Mouse (Mus musculus) limb, embryonic 11.5 days (tissue): ENCODE measurements at regions not wholly inside any gene's neighbourhood (a gene's known extent, or its start where the extent isn't known, plus 50 kb on each side); places are given as distances from the start of the nearest gene placed in this dataset.

Experiments used
- ATAC-seq: fragments of 200-750 bp; cut with Nextera tagmentation; 2 replicates; pipeline ENCODE4 v1.8.0; 2017; ENCODE audit warnings: low read depth; ENCODE audit not compliant: insufficient number of reproducible peaks, low FRiP score, low TSS enrichment
- DNase-seq: peaks from one replicate; pipeline ENCODE4 v3.0.0-alpha.2; 2015; ENCODE audit warnings: low spot score
- H3K27ac ChIP-seq: fragments of 300-500 bp; sonication (generic); replicated peaks from 2 replicates; pipeline ENCODE4 v1.5.1; 2014; ENCODE audit warnings: low read depth, mild to moderate bottlenecking, low read length
- H3K27me3 ChIP-seq: fragments of 300-500 bp; sonication (generic); 2 replicates; pipeline ENCODE4 v1.6.1; 2014; ENCODE audit warnings: mild to moderate bottlenecking, low read length, mixed read lengths; ENCODE audit not compliant: control insufficient read depth, insufficient read depth
- H3K36me3 ChIP-seq: fragments of 300-500 bp; sonication (generic); 2 replicates; pipeline ENCODE4 v1.6.1; 2014; ENCODE audit warnings: mild to moderate bottlenecking, low read length, moderate library complexity, mixed read lengths; ENCODE audit not compliant: control insufficient read depth, insufficient read depth
- H3K4me1 ChIP-seq: fragments of 300-500 bp; sonication (generic); 2 replicates; pipeline ENCODE4 v1.6.1; 2014; ENCODE audit warnings: low read length, mixed read lengths; ENCODE audit not compliant: control insufficient read depth, insufficient read depth
- H3K4me2 ChIP-seq: fragments of 300-500 bp; sonication (generic); 2 replicates; pipeline ENCODE4 v1.6.1; 2014; ENCODE audit warnings: low read depth, mild to moderate bottlenecking, moderate library complexity; ENCODE audit not compliant: severe bottlenecking
- H3K4me3 ChIP-seq: fragments of 300-500 bp; sonication (generic); 2 replicates; pipeline ENCODE4 v1.5.1; 2014; ENCODE audit warnings: low read depth, low read length
- H3K9ac ChIP-seq: fragments of 300-500 bp; sonication (generic); 2 replicates; pipeline ENCODE4 v1.6.1; 2014; ENCODE audit warnings: mild to moderate bottlenecking, low read length
- H3K9me3 ChIP-seq: fragments of 300-500 bp; sonication (generic); 2 replicates; pipeline ENCODE4 v1.6.1; 2016; ENCODE audit warnings: low read length; ENCODE audit not compliant: control insufficient read depth
- WGBS: fragments of 180-500 bp; shearing (Covaris S2); extraction: QIAGEN DNeasy Blood & Tissue Kit; methylation state at CpG from one replicate; pipeline ENCODE4 v1.1.7; 2014; 5-methylcytosine and 5-hydroxymethylcytosine counted together

DNA sequence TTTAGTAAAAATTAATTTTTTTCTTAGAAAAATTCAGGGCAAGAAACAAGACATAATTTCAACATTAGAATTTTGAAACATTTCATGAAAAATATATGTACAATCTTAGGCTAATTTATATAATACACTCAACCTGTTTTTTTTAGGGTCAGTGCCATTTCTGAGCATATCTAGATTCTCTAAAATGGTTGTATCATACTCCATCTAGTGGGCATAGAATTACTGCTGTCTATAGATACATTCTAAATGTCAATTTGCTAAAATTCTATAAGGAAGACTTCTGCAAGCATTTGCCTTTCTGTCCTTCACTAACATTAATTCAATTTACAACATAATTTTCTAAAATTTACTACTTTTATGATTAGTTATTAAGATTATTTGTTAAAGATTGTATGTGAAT lies 507.7 kb downstream of the Zbbx start:
- no peaks in the 10 kb centered on the region for H3K9me3 ChIP-seq
- DNase-seq, result no peak
- no peak overlapping the region for H3K9ac ChIP-seq
- H3K36me3 ChIP-seq, result no peaks in the 10 kb centered on the region
- H3K4me2 ChIP-seq, result no peak overlapping the region
- no peak overlapping the region for H3K27ac ChIP-seq
- H3K4me3 ChIP-seq, result no peak overlapping the region
- H3K4me1 ChIP-seq, result no peaks in the 10 kb centered on the region
- no peaks in the 10 kb centered on the region for H3K27me3 ChIP-seq
- no peak for ATAC-seq

DNA sequence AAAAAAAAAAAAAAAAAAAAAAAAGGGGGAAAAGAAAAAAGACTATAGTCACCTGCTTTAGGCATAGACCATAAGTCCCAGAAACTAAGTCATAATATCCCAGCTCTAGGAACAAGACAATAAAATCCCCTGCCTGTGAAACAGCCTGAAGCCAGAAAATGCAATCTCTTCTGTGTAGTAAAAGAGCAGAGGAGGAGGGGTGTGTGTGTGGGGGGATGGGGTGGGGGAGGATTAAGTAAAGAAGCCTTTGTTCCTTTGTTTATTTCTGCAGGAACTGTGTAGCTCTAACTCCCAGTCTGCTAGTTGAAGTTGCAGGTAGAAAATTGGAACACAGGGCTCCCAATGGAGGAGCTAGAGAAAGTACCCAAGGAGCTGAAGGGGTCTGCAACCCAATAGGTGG lies 532.2 kb downstream of the Zbbx start:
- Histone ChIP-seq H3K36me3 (no peaks in the 10 kb centered on the region), H3K9me3 (no peaks in the 10 kb centered on the region), H3K9ac (no peak overlapping the region), H3K27ac (no peak overlapping the region), H3K4me2 (no peak overlapping the region), H3K27me3 (no peaks in the 10 kb centered on the region), H3K4me3 (no peak overlapping the region), H3K4me1 (no peaks in the 10 kb centered on the region)
- 0 out of 2 replicates have a peak, but pooled peaks have one; percentile 26 for ATAC-seq
- DNase-seq, result no peak

DNA sequence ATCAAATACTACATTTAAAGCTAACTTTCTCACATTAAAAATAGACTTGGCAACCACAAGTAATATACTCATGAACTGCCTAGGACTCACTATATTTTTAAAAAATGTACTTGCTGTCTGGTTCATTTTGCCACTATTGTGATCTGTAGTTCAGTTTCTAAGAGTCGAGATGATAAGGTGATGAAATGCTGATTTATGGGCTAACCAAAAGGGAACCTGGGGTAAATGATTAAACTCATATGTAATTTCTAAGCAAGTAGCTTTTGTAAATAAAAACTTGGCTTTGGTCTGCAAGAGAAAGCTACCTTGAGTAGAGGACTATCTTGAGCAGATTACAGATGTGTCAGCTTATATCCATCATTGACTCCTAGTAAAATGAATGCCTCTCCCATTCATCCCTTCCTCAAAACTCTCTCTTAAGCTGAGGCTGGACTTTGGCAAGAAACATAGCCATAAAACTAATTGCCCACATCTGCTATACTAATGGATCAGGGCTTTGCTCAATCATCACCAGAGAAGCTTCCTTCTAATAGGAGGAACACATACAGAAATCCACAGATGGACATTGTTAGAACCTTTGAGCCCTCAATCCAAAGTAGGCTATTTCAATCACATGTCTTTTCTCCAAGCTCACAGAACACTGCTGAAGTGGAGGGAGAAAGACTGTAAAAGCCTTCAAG lies 563.4 kb downstream of the Zbbx start:
- DNase-seq, result no peak
- H3K9me3 ChIP-seq, result no peaks in the 10 kb centered on the region
- 49% methylated on average over 1 of the region's 1 CpGs for WGBS

DNA sequence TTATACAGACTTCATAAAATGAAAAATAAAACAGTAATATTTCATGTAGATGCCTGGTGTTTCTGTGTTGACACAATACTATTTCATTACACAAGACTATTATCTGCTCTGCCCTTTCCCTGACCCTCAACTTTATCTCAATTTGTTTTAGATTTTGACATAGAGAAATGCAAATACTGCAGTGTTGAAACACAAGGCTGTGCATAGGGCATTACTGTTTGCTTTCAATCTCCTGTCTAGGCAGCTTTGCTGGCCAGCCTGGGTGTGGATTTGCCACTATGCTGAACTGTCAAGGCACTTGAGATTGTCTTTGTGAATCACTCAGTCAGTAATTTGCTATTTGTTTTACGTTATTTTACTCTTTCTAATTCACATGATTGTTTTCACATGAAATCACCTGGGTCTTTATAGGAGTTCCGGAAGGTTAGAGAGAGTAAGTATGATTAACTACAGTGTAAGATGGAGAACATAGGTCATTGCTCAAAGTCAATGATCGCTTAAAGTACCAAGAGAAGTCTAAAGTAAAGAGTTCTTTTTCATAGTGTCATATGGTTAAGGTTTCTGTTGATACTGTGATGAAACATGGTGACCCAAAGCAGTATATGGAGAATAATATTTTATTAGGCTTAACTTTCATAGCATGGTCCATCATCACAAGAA lies 576.0 kb downstream of the Zbbx start:
- H3K4me3 ChIP-seq, result no peak overlapping the region
- no peak overlapping the region for H3K27ac ChIP-seq
- H3K36me3 ChIP-seq, result no peaks in the 10 kb centered on the region
- H3K9me3 ChIP-seq, result no peaks in the 10 kb centered on the region
- H3K9ac ChIP-seq, result no peak overlapping the region
- no peaks in the 10 kb centered on the region for H3K4me1 ChIP-seq
- 83% methylated on average over 3 of the region's 3 CpGs for WGBS
- H3K27me3 ChIP-seq, result no peaks in the 10 kb centered on the region
- DNase-seq (no peak), ATAC-seq (no peak)
- H3K4me2 ChIP-seq, result no peak overlapping the region

More for the DNA sequence above, 563.4 kb downstream of the Zbbx start:
- Histone ChIP-seq H3K27me3 (no peaks in the 10 kb centered on the region), H3K27ac (no peak overlapping the region), H3K36me3 (no peaks in the 10 kb centered on the region), H3K4me2 (no peak overlapping the region), H3K4me1 (no peaks in the 10 kb centered on the region), H3K9ac (no peak overlapping the region), H3K4me3 (no peak overlapping the region)
- no peak for ATAC-seq

DNA sequence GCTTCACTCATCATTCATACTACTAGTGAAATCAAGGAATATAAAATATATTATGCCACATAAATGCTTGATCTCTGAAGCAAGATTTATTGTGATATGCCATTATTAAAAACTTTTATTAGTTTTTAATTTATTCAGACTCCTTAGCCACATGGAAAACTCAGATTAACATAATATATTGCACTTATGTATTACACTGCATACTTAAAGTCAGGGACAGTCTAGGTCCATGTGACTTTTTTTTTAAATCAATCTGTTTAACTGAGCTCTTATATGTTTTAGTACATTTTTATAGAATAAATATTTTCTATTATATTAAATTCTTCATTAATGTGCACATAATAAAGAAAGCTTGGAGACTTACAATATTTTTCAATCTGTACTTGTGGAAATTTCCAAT lies 599.7 kb downstream of the Zbbx start:
- Histone ChIP-seq H3K4me1 (no peaks in the 10 kb centered on the region), H3K27me3 (no peaks in the 10 kb centered on the region), H3K27ac (no peak overlapping the region), H3K9ac (no peak overlapping the region), H3K36me3 (no peaks in the 10 kb centered on the region), H3K9me3 (no peaks in the 10 kb centered on the region), H3K4me3 (no peak overlapping the region), H3K4me2 (no peak overlapping the region)
- ATAC-seq (no peak), DNase-seq (no peak)

DNA sequence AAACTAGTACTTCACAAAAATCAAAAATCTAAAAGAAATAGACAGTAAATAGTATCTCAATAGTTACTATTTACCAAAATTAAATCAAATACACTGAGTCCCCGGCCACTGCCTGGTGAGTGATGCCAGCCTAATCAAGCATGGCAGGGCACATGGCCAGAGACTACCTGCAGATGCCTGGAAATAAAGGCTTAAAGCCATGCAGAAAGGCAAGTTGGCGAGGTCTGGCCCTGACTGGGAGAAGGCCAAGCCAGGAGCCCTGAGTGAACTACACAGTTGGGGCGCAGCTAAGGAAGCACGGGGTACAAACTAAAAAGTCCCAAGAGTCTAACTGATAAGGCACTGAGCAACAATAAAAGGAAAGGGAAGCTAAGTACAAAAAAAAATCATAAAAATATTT lies 630.0 kb downstream of the Zbbx start:
- Histone ChIP-seq H3K27me3 (no peaks in the 10 kb centered on the region), H3K9me3 (no peaks in the 10 kb centered on the region), H3K9ac (no peak overlapping the region), H3K27ac (no peak overlapping the region), H3K4me3 (no peak overlapping the region), H3K4me1 (no peaks in the 10 kb centered on the region), H3K4me2 (no peak overlapping the region), H3K36me3 (no peaks in the 10 kb centered on the region)
- ATAC-seq, result no peak
- 85% methylated on average over 4 of the region's 4 CpGs for WGBS
- DNase-seq, result no peak

DNA sequence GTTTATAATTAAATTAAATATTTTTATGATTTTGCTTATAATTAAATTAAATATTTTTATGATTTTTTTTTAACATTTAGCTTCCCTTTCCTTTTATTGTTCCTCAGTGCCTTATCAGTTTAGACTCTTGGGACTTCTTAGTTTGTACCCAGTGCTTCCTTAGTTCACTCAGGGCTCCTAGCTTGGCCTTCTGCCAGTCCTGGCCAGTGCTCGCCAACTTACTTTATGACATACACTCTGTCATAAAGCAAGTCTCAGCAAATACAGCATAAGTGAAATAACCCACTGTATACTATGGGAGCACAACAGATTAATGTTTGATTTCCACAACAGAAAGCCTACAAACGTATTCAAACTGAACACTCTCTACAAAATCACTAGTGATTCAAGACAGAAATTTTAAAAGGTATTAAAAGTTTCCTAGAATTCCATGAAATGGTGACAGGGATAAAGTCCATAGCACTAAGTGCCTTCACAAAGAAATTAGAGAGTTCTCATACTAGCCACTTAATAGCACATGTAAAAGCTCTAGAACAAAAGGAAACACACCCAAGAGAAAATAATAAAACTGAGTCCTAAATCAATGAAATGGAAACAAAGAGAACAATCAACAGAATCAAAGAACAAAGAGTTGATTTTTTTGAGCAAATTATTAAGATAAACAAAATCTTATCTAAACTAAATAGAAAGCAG lies 630.7 kb downstream of the Zbbx start:
- DNase-seq, result no peak
- Histone ChIP-seq H3K9ac (no peak overlapping the region), H3K4me3 (no peak overlapping the region), H3K27ac (no peak overlapping the region), H3K4me1 (no peaks in the 10 kb centered on the region), H3K9me3 (no peaks in the 10 kb centered on the region), H3K27me3 (no peaks in the 10 kb centered on the region), H3K4me2 (no peak overlapping the region), H3K36me3 (no peaks in the 10 kb centered on the region)
- no peak for ATAC-seq
- 86% methylated on average over 2 of the region's 2 CpGs for WGBS

DNA sequence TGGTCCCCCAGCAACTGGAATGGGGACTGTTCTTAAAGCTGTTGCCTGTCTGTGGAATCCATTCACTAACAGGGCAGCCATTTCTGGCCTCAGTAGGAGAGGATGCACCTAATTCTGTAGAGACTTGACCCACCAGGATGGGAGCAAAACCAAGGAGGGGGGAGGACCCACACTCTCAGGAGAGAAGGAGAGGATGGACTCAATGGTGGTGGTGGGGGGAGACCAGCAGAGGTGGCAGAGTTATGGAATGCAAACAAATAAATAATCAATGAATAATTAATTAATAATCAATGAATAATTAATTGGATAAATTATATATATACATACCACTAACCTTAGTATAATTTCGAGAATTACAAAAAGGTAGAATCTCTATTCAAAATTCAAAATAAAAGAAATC lies 681.1 kb downstream of the Zbbx start:
- no peak overlapping the region for H3K4me2 ChIP-seq
- WGBS, result 84% methylated on average over 1 of the region's 1 CpGs
- no peak for ATAC-seq
- no peak overlapping the region for H3K9ac ChIP-seq
- DNase-seq, result no peak
- H3K27ac ChIP-seq, result no peak overlapping the region
- no peaks in the 10 kb centered on the region for H3K36me3 ChIP-seq
- H3K9me3 ChIP-seq, result no peaks in the 10 kb centered on the region
- H3K4me3 ChIP-seq, result no peak overlapping the region
- no peaks in the 10 kb centered on the region for H3K27me3 ChIP-seq
- H3K4me1 ChIP-seq, result no peaks in the 10 kb centered on the region
